Mouse (Mus musculus) B cell, adult 67 days (primary cell): ENCODE results near the gene Rem1. TPM values are rescaled to one million over a fixed set of nuclear protein-coding genes. Genes with fewer than 3 reads are reported as not detected.

ENCODE experiments used
- total RNA-seq, 2 experiments: library from RNA; stranded (reverse); gene quantifications; 4 replicates each; pipeline ENCODE4 v1.2.4; 2023

Rem1 gene
- total RNA-seq = not detected

DNA sequence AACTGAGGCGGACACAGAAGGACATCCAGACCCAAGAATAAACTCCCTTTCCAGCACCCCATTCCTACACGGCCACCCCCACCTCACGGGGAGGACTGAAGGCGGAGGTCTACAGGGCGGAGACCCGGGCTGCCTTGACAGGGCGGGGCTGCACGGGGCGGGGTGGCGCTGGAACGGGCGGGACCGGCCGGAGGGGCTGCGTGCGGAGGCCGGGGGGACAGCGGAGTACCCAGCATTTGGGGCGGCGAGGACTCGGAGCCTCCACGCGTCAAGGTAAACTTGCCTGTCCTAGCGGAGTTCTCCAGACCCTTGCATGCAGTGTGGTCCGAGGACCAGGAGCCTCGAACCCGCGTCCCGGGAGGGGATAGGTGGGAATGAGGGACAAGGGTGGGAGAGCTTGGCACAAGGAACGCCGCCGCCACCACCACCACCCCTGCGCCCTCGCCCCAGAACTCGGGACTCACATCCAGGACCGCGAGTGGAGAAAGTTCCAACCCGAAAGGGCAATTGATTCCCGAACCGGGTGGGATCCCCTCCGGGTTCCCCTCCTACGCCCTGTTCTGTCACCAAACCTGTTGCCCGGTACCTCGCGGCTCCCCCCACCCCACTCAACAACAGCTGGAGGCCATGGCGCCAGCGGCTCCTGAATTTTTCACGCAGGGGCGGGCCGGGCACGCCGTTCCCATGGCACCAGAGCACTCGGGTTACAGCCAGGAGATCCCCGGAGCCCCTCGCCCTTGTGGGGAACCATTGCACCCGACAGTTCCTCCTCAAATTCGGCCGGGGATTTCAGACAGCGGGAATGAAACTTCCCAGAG is at the start of gene Rem1:
Gene Rem1, plus strand, starts transcription at position 178 of the 818 bp plus-strand sequence.

DNA sequence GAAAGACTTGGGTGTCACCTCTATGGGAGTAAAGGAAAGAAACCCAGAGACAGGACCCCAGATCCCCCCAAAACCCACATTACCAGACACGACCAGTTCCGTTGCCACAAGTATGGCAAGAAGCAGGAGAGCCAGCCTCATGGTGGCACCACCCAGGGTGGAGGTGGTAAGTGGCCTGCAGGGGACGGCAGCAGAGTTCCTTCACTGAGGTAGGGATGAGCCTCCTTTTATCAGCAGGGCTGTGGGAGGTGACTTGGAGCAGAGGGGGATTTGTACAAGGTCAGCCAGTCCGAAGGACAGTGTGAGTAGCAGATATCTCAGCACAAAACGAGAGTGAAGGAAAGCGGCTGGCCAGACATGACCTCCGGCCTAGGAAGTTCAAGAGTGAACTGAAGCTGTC is 46.6 kb upstream of the Rem1 start, which contains the start of gene Defb19:
Gene Defb19, minus strand, starts transcription at position 206 of the 400 bp plus-strand sequence.

DNA sequence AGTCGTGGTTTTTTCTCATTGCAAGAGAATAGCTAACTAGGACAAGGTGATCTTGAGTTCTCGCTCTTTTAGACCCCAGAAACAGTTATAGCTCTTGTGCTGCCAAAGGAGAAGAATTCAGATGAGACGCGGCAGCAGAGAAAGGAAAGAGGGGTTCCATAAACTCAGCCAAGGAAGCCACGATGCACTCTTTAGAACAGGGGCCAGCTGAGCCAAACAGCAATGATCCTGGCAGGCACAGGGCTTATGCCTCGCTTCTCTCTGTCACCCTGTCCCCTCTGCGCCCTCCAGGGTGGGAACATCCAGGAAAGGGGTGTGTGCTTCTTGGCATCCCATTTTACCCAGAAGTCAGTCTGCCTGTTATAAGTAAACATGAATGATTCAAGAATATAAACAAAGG is 27.5 kb upstream of the Rem1 start, which contains the start of gene Defb45:
Gene Defb45, minus strand, starts transcription at position 101 of the 400 bp plus-strand sequence.

DNA sequence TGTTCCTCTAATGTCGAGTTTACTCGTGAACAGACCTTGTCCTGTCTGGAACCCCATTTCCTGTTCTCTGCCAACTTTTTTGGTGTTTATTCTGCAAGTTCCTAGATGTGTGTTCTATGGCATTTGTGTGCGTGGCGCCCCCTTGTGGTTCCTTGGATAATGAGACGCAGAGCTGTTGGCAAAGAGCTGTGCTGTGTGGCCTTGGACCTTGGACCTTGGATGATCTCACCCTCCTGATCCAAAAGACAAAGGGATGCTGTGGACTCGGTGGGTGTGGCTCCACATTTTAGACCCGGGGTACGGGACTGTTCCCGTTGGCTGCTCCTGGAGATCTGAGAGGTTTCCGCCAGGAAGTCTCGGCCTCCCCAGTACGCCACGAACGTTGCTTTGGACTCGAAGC is 22.7 kb upstream of the Rem1 start, which contains the start of gene Defb36:
Gene Defb36, plus strand, starts transcription at position 271 of the 400 bp plus-strand sequence.

DNA sequence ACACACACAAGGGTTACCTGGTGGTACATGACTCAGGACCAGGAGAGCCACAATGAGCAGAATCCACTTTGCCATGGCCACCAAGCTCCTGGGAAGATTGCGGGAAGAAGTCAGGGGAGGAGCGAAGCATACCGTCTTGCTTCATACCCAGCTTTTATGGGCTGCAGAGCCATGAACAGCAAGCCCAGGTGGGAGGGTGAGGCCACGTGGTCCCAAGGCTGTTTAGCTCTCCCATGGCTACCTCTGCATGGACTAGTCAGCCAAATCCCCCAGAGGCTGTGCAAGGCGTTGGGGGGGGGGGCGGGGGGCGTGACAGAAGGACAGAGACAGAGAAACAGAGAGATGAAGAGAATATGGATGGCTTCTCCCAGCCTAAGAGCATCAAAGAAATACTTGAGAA is 3.8 kb upstream of the Rem1 start, which contains the start of gene Defb25:
Gene Defb25, minus strand, starts transcription at position 101 of the 400 bp plus-strand sequence.

DNA sequence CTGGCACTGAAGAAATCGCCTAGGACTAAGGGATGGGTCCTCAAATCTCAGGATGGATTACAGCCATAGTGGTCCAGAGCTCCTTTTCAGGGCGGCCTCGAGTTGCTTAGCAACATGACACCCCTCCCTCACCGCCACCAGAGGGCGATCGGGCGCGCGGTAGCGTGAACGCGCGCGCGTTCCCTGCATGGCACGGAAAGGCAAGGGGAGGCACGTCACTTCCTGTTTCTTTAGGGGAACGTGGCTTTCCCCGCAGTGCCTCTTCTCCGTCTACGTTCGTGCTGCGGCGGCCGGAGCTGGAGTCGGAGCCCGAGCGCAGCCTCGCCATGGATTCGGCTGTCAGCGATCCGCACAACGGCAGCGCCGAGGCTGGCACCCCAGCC is 42.5 kb downstream of the Rem1 start, which contains the start of gene H13:
Gene H13, plus strand, starts transcription at position 206 of the 383 bp plus-strand sequence.

Other genes starting within 250 kb of the Rem1 start
- gene Sox12, start 228.9 kb upstream of the Rem1 start, total RNA-seq = 1 to 10 TPM; 1.4 to 2.3 TPM
- 1 to 10 TPM; 3.1 to 4.7 TPM for gene Zcchc3, start 211.9 kb upstream of the Rem1 start, total RNA-seq
- gene 6820408C15Rik, start 211.4 kb upstream of the Rem1 start, total RNA-seq = not detected
- gene Defb23, start 162.3 kb upstream of the Rem1 start, total RNA-seq = not detected
- gene Defb20, start 149.9 kb upstream of the Rem1 start, total RNA-seq = not detected
- gene Defb22, start 136.8 kb upstream of the Rem1 start, total RNA-seq = not detected
- not detected for gene Defb26, start 115.3 kb upstream of the Rem1 start, total RNA-seq
- gene Defb28, start 108.7 kb upstream of the Rem1 start, total RNA-seq = not detected
- gene Defb29, start 86.9 kb upstream of the Rem1 start, total RNA-seq = not detected
- not detected for gene Gm17416, start 57.6 kb upstream of the Rem1 start, total RNA-seq
- gene Defb21, start 54.2 kb upstream of the Rem1 start, total RNA-seq = not detected
- not detected for gene Defb19, start 46.6 kb upstream of the Rem1 start, total RNA-seq
- gene Defb45, start 27.6 kb upstream of the Rem1 start, total RNA-seq = not detected
- gene Defb36, start 22.6 kb upstream of the Rem1 start, total RNA-seq = not detected
- gene Defb25, start 3.9 kb upstream of the Rem1 start, total RNA-seq = not detected
- gene H13, start 42.5 kb downstream of the Rem1 start, total RNA-seq = 100 to 1,000 TPM; 100 to 106 TPM
- gene Mcts2, start 60.1 kb downstream of the Rem1 start, total RNA-seq = 10 to 100 TPM; 24.4 to 28.9 TPM
- gene Id1, start 109.3 kb downstream of the Rem1 start, total RNA-seq = 1 to 10 TPM in 1 of 2 experiments, under 1 TPM in 1; 0.62 to 1.0 TPM
- not detected for gene Cox4i2, start 127.2 kb downstream of the Rem1 start, total RNA-seq
- gene Bcl2l1, start 204.8 kb downstream of the Rem1 start, total RNA-seq = 1 to 10 TPM; 7.6 to 9.0 TPM
- gene Tpx2, start 221.0 kb downstream of the Rem1 start, total RNA-seq = 1 to 10 TPM; 1.0 to 2.8 TPM